Mouse (Mus musculus): ENCODE measurements around the gene Sh2d3c. TPM values are rescaled to one million over a fixed set of nuclear protein-coding genes. Genes with fewer than 3 reads are reported as not detected.
A peak's percentile ranks its signal among the peaks of the same experiment; 100 is the strongest.

Sh2d3c gene
- polyA plus RNA-seq (2017; shearing (Covaris generic)) = 10 to 100 TPM; 54.0 to 90.6 TPM

DNA sequence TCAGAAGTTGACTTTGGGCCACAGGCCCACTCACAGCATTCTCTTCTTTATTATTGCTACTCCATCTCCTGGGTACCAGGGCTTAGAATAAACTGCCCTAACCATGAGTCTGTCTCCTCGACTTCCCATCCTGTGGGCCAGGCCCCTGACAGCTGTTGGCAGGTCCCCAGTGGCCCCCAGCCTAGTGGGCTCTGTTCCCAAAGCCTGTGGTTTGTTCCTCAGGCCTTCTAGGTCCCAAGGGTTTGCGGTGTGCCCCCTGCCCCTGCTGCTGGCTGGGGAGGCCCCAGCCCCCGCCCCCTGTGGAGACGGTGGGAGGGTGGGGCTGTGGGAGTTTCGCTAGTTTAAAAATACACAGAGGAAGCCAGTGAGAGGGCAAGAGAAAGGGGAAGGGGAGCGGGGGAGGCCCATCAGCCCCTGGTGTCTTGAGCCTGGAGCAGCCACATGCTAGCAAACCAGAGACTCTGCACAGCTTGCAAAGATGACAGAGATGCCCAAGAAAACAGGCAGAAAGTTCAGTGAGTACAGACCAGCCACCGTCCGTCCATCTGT, at the start of gene Sh2d3c:
TSS of gene Sh2d3c (plus strand) at position 375 of the 549 bp plus-strand sequence.
- ATAC-seq = no peak

DNA sequence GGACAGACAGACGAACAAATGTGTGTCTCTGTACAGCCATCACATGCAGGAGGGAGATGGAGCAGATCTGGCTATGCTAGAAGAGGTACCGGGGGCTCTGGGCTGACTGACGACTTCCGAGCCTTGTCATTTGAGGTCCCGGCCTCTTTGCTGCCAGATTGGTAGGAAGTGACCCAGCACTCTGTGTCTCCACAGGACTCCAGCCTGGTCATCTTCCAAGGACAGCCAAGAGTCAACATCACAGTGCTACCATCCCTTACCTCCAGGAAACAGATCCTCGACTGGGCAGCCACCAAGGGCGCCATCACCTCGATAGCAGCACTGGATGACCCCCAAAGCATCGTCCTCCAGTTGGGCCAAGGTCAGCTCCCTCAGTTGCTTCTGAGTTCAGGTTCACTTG, 49.7 kb upstream of the Sh2d3c start:
- ATAC-seq = no peak

DNA sequence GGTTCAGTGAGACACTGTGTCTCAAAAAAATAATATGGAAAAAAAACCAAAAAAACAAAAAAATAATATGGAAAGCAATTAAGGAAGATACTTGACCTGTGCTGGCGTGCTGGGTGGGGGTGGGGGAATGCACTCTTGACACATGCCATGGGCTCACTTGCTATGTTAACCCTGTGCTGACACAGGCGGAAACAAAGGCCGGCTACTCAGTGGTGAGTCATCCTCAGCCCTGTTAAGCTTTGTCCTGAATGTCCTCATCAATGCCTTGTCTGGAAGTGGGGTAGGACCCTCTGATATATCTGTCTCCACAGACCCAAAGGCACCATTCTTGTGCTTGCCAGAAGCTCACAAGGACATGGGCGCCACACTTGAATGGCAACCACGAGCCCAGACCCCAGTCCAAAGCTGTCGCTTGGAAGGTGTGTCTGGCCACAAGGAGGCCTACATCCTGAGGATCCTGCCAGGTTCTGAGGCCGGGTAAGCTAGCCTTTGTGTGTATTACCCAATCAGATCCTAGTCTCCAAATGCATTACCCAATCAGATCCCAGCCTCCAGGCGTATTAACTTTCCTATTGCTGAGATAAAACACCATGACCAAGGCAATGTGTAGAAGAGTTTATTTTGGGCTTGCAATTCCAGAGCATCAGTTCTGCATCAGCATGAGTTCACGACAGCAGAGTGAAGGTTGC, 48.8 kb upstream of the Sh2d3c start:
- no peak for ATAC-seq

DNA sequence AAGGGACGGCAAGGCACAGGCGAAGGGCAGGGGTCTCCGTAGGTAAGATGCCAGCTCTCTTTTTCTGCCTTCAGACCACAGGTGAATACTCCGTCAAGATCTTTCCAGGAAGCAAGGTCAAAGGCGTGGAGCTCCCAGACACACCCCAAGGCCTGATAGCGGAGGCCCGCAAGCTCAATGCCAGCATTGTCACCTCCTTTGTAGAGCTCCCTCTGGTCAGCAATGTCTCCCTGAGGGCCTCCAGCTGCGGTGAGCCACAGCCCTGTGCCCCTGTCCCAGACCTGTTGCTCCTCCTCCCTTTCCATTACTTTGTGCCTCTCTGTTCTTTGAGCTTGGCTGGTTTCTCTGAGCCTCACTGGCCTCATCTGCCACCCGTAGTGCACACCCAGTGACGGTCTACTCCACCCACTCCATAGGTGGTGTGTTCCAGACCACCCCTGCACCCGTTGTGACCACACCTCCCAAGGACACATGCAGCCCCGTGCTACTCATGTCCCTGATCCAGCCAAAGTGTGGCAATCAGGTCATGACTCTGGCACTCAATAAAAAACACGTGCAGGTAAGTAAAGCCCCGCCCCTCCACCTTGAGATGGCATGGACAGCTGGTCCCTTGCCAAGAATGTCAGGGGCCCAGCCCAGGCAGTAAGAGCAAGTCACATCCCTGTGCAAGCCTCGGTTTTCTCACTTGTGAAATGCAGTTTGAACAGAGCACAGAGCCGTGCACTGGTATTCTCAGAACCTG, 47.5 kb upstream of the Sh2d3c start:
- no peak for ATAC-seq

DNA sequence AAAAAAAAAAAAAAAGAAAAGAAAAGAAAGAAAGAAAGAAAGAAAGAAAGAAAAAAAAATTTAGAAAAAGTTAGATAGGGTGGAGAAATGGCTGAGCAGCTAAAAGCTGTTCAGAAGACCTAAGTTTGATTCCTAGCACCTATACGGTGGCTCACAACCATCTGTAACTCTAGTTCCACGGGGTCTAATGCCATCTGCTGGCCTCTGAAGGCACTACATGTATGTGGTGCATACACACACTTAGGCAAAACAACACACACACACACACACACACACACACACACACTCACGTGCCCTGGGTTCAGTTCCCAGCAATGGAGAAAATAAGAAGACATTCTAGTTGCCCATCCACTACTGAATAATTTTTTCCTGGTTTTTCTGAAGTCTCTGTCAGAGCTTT, 44.0 kb upstream of the Sh2d3c start:
- no peak for ATAC-seq

DNA sequence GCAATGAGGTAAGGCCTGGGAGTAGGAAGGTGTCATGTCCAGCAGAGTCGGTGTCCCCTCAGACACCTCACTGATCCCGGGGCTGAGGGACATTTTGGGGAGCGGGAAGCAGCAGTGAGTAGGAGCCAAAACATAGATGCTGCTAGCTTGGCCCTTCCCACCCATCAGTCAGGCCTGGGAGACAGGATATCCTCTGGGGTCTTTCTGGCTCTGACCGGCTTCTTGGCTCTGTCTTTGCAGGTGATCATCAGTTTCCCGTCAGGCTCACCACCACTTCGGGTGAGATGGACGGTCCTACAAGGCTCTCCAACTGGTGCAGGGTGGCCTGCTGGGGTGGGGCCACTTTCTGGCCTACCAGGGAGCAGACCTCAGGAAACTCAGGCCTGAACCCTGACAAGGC, 43.2 kb upstream of the Sh2d3c start:
- ATAC-seq = no peak

DNA sequence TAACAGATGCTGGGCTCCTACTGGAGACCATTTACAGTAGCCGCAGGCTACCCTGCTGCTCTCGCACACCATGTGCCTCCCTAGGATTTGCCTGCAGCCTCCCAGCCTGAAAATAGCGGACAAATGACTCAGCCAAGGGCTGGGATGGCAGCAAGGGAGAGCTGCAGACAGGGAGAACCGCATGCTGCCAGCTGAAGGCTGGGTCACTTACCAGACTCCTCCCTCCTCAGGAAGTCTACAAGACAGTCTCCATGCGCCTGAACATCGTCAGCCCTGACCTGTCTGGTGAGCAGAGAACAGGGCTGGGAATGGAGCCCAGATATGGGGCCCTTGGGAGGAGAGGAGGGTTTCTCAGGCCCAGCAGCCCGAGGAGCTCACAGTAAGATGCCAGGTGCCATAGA, 40.8 kb upstream of the Sh2d3c start:
- no peak for ATAC-seq

DNA sequence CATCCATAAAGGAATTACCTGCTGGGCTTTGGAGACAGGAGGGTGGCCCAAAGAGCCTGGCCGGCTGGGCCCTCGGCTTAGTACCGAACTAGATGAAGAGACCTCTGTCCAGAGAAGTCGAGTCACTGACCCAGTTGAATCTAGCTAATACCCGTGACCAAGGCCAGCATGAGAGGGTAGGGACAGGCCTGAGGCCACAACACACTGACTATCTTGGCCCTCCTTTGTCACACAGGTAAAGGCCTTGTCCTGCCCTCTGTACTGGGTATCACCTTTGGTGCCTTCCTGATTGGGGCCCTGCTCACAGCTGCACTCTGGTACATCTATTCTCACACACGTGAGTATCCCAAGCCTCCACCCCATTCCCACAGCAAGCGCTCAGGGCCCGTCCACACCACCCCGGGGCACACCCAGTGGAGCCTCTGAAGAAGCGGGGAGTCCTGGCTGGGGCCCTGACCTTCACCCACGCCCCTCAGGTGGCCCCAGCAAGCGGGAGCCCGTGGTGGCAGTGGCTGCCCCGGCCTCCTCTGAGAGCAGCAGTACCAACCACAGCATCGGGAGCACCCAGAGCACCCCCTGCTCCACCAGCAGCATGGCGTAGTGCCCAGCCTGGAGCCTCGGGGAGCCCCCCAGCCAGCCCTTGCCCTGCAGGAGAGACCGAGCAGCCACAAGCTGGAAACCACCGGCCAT, 39.7 kb upstream of the Sh2d3c start:
- no peak for ATAC-seq

DNA sequence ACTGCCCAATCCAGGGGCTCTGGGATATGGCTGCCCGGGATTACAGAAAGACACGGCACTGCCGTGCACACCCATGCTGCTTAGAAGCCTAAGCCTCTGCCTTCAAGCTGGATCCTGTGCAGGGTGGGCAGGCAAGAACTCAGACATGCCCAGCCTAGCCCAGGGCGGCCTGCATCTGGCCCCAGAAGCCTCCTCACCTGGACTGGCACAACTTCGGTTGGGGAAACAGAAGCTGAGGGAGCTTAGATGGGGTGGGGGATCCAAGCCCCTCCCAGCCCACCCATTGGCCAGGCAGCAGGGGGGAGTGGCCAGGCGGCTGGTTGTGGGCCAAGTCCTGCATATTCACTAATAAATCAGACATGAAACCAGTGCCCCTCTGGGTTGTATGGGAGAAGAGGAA, 39.1 kb upstream of the Sh2d3c start:
- no peak for ATAC-seq

DNA sequence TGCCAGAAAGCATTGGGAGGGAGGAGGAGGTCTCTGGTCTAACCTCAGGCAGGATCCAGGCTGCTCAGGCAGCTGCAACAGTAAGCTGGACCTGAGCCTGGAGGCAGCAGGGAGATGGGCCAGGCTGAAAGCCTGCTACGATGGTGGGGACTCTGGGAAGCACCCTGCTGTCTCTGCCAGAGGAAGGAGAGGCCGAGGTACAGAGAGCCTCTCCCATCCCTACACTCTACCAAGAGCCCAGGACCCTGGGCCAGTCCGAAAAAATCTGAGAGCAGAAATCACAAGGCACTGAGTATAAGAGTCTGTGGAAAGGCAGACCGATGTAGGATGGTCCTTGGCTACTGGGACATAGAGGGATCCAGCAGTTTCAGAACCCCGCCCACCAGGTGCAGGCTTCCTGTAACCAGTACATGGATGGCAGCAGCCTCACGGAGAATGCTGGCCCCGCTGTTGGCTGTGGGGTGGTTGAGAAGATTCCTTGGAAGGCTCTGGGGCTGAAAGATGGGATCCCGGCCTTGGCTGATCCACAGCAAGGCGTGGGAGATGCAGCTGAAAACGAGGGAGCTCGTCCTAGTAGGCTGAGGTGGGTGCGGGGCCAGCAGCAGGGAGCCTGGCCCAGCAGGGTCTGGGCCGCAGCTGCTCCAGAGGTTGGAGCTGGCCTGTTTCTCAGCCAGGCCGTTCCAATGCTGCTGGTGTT, 38.0 kb upstream of the Sh2d3c start:
- ATAC-seq = no peak

DNA sequence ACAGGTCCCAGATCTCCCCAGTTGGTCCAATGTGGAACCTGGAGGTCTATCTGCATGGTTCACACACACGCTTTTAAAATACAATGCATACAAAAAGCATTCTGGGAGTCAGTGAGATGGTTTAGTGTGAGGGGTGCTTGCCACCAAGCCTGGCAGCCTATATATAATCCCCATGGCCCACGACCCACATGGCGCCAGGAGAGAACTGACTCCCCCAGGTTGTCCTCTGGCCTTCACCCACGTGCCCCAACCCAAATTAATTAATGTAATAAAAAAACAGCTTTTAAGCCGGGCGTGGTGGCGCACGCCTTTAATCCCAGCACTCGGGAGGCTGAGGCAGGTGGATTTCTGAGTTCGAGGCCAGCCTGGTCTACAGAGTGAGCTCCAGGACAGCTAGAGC, 37.2 kb upstream of the Sh2d3c start:
- ATAC-seq = no peak

DNA sequence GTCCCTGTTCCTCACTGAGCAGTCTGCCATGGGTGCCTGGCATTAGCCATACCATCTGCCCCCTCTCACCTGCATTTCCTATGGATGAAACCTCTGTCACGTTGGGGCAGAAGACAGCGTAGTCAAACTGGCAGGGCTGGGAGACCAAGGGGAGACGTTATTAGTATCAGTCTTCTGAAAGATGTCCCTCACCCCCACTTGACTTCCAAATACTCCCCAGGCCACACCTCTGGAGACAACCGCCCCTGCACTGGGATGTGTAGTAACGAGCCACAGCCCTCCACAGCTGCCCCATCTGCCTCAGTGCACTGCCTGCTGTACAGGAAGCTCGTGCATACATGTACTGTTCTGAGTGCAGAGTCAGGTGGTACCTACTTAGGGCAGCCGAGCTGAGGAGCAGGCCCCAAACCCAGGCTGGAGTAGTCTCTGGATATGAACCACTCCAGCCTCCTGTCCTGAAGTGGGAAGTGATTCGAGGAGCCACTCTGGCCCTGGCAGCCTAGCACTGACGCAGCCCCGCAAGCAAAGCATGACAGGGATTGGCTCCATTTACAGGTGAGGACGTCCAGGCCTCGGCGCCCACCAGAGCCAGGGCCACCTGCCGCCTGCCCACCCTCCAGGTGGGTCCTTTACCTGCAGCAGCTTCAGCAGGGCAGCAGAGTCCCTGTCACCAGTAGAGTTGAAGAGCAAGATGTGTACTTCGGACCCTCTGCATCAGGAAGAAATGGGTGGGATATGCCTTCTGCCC, 36.0 kb upstream of the Sh2d3c start:
- no peak for ATAC-seq

DNA sequence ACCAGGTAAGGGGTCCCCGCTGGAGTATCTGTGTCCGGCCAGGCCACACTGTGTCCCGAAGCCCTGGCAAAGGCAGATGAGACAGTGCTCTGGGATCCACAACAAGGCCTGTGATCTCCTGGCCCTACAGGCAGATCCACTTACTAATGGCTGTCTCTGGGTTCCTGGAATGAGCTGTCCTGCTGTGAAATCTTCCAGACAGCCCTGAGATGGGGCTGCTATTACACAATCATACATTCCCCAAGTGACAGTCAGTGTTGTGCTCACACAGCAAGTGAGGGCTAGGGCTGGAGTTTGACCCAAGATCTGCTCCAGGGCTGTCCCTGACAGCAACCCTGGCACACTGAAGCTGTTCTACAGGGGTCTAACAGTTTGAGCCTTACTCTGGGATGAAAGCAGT, 35.0 kb upstream of the Sh2d3c start:
- no peak for ATAC-seq

DNA sequence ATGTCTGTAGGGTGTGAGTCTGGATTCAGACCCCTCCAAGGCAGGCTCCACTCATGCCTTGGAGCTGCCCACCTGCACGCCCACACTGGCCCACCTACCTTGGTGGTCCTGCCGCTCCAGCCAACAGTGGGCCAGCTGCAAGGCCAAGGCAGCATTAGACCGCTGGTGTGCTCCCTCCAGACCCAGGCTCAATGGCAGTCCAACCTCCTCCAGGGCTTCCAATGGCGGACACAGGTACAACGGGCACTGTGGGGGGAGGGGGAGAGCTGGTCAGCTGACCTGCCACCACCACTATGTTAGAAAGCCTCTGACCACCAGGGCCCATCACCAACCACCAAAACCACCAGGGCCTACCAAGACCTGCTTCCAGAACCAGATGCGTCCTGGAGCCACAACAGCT, 34.2 kb upstream of the Sh2d3c start:
- ATAC-seq = no peak

DNA sequence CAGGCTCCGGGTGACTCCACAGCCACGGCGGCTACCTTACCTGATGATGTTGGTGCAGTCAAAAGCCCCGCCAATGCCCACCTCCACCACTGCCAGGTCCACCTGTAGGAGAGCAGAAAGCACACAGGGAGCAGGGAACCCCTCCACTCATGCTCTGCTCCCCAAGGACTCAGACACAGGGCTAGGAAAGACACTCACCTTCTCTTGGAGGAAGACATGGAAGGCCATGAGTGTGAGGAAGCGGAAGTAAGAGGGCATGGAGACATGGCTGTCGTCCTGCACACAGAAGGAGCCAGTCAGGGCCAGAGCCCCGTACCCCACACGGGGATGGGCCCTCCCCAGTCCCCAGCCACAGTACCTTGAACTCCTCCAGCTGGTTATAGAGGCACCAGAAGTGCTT, 33.3 kb upstream of the Sh2d3c start:
- no peak for ATAC-seq

DNA sequence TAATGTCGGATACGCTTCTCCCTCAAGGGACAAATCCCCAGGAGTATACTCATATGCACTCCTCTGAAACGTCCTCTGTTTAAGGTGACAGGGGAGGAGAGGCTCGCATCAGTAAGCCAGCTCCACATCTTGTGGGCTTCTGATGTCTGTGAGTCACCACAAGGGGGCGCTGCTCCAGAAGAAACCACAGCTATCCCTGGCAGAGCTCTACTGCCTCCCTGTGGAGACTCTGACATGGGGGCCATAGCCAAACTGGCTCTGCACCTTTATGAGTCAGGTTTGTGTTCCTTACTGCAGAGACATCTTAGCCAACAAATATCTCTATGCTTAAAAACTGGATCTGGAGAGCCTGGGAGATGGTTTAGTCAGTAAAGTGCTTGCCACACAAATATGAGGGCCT, 31.4 kb upstream of the Sh2d3c start:
- ATAC-seq = peak; percentile 59

DNA sequence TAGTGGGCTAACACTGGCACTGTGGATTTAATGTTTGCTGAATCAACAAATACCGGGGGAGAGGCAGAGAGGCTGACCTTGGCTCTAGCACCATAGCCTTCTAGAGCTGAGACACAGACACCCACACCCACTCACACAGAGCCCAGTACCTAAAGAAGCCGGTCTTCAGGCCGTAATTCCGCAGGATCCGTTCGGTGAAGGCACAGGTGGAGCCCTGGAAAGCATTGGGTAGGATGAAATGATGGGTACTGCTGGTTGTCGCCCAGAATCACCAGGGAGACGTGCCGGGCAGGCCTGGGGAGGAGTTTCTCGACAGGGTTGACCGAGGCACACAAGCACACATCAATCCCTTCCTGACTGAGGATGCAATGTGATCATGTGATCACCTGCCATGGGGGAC, 29.8 kb upstream of the Sh2d3c start:
- ATAC-seq = no peak

DNA sequence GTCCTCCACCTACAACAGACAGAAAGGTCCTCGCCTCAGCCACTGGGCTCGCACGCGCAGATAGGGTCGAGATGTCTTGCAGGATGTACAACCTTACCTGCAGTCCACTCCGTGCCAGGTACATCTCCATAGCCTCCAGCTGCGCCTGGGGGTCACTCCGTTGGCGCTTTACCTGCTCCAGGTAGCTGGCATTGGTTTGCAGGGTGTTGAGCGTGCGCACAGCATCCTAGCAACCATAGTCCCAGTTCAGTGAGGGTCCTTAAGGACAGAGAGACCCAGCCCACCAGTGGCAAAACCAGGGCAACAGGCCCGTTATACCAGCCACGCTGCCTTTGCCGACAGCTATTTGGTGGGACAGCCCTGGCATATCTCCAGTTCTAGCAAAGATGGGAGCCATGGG, 28.4 kb upstream of the Sh2d3c start:
- ATAC-seq = no peak

DNA sequence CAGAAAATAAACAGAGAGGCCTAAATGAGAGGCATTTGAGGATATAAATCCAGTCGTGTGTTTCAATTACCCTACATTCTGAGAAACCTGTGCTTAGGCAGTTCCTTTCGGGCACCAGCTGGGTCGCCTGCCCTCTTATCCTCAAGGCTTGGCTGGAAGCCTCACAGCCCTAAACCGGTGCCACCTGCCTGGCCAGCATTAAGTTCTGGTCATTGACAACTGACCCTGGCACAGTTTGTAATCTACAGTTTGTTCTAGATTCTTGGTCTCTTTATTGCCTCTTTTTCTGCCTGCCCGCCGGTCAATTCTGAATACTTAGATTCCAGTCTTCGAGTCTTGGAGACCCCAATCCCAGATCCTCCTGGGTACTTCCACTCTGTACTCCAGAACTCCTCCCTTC, 27.6 kb upstream of the Sh2d3c start:
- no peak for ATAC-seq

DNA sequence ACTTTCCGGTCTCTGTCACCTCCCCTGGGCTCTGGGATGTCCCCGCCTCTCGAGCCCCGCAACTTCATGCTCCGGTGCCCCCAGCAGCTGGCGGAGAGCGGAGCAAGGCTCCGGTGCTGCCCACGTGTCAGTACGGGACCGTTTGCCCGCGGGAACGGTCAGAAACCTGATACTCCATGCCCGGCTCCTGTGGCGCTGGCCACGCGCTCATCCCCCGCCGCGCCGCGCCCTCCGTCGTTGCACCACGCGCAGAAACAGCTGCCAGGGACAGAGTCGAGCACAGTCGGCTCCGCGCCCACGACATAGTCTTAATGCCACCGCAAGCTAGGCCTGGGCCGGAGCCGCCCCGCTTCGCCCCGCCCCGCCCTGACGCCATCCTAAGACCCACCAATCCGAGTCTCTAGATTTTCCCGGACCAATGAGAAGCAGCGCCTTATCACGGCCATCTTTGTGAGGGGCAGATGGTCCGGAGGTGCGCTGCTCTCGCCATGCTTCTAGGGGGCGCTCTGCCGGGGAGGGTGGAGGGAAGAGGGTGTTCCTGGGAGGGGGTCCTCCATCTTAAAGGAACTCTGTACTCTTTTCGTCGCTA, 26.9 kb upstream of the Sh2d3c start:
- ATAC-seq = peak; percentile 99

DNA sequence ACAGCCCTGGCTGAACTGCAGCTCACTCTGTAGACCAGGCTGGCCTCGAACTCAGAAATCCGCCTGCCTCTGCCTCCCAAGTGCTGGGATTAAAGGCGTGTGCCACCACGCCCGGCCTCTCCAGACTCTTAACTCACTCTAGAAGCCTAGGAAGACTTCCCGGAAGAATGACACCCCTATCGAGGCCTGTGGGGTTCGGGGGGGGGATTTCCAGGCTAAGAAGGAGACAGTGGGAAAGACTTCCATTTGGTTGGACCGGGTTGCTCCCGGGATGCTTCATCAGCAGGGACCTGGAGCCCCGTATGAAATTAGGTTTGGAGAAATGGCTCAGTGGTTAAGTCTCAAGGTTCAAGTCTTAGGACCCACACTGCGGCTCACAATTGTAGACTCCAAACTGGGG, 26.2 kb upstream of the Sh2d3c start:
- ATAC-seq = no peak

DNA sequence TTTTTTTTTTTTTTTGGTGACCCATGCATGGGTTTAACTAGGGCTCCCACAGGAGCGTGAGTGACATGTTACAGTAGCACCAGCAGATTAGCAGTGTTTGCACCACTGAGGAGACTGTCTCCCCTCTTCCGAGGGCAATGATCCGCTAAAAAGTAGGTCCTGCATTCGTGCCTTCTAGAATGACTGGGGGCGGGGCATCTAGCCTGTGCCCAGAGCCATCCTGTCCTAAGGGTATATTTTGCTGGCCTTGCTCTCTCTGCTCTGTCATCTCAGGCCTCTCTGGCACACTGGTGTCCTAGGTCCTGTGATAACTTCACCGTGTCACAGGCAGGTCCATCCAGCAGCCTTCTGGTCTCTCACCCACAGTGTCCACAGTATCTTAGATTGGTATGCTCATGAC, 21.2 kb upstream of the Sh2d3c start:
- no peak for ATAC-seq
